Mouse (Mus musculus): ENCODE measurements around the gene Polrmt.

The Polrmt gene

GRCm38 (mm10) chr10:79745898-79746773 lies at the start of gene Polrmt:
Polrmt (minus strand) TSS chr10:79746581.
- peak; percentile 95 to 98 for DNase-seq (ENCODE audit: low spot score in 2 of 2)

DNA sequence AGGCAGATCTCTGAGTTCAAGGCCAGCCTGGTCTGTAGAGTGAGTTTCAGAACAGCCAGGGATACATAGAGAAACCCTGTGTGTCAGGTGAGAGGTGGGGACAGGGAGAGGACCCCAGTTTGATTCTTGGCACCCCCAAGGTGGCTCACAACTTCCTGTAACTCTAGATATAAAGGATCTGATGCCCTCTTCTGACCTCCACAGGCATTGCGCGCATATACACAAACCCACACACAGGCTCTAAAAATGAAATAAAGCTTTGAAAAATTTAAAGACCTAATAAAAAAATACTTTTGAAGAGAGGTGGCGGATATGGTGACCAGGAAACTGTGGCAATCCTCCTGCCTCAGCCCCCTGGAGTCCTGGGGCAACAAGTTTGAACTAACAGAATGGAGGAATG lies 49.5 kb upstream of the Polrmt start:
- DNase-seq (ENCODE audit: low spot score in 2 of 2): no peak

DNA sequence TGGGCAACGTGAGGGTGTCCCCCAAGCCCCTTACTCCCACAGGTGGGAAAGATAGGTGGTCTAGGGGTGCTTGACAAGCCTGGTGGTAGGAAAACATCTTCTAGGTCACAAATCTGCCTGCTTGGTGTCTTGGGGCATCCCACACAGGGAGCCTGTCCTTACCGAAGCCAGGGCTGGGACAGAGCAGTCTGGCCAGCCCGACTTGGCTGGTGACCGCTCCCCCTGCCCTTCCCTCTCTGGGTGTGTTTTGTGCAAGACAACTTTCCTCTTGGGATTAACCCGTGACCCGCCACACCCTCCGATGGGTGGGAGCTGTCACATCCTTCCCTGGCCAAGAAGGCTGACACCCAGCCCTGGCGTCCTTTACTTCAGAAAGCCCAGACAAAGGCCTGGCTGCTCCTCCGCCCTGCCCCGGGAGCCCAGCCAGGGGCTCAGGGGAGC lies 48.1 kb upstream of the Polrmt start:
- no peak for DNase-seq (ENCODE audit: low spot score in 2 of 2)

- DNase-seq (ENCODE audit: low spot score in 2 of 2): peak in 1 of 2 experiments; percentile 73
These were observed 47.5 kb upstream of the Polrmt start for GRCm38 (mm10) chr10:79793738-79794490.

DNA sequence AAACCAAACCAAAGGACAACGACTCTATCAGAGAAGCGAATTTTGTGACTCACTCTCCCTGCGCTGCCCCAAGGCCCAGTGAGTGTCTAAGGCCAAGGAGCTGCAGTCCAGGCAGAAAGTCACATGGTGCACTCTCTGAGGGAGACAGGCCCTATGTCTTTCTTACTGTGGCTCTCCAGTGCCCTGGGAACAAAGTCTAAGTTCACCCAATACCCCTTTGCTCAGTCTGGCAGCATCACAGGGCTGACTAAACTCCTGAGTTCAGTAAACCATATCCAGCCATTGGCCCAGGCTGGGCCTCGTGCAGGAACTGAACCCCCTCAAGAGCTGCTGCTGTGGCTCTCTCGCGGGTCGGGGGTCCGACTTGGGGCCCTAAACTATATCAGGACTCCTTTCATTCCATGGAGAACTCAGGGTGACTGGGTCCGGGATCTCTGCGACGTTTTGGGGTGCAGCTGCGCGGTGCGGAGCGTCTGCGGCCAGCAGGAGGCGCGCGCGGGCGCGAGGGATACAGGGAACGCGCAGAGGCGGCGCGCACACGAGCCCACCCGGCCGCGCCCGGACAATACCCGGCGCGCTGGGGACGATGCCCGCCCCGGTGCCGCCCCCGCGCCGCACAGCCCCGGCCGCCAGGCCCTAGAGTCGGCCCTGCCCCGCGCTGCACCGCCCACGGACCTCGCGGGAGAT lies 46.8 kb upstream of the Polrmt start, which contains the start of gene Palm:
Gene Palm, plus strand, starts transcription at position 522 of the 687 bp plus-strand sequence.
- peak in 1 of 2 experiments; percentile 86 for DNase-seq (ENCODE audit: low spot score in 2 of 2)

GRCm38 (mm10) chr10:79792339-79793040 lies 46.1 kb upstream of the Polrmt start:
- DNase-seq (ENCODE audit: low spot score in 2 of 2): no peak

DNA sequence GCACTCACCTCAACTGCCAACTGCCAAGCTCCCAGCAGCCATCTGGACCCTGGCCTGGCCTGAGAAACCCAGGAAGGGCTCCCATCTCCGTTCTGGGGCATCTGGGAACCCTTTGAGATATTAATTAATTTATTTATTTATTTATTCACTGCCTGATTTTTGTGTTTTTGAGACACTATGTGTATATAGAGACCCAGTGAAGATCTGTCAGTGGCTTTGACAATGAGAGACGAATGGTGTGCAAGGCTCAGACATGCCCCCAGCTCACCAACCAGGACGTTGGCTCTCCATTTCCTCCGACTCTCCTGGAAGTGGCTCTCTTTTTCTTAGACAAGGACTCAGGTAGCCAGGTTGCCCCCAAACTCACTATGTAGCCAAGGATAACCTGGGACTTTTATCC lies 44.5 kb upstream of the Polrmt start, which contains the start of gene Prss57:
Gene Prss57, minus strand, starts transcription at position 101 of the 400 bp plus-strand sequence.
- DNase-seq (ENCODE audit: low spot score in 2 of 2): no peak

DNA sequence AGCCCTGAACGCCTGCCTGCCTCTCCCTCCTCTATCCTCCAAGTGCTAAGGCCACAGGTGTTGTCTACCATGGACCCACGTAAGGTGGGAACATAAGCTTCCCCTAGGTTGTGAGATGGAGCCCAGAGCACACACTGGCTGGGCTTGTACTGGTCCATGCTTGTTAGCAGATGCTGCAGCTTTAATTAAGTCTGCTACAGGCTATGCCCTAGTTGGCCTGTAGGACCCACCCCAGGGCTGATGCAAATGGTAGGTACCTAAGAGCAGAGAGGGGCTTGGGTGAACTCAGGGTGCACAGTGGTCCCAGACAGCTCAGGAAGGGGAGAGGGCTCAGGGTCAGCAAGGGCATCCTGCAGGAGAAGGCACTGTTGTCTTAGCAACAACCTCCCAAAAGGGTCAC lies 43.2 kb upstream of the Polrmt start:
- no peak for DNase-seq (ENCODE audit: low spot score in 2 of 2)

DNA sequence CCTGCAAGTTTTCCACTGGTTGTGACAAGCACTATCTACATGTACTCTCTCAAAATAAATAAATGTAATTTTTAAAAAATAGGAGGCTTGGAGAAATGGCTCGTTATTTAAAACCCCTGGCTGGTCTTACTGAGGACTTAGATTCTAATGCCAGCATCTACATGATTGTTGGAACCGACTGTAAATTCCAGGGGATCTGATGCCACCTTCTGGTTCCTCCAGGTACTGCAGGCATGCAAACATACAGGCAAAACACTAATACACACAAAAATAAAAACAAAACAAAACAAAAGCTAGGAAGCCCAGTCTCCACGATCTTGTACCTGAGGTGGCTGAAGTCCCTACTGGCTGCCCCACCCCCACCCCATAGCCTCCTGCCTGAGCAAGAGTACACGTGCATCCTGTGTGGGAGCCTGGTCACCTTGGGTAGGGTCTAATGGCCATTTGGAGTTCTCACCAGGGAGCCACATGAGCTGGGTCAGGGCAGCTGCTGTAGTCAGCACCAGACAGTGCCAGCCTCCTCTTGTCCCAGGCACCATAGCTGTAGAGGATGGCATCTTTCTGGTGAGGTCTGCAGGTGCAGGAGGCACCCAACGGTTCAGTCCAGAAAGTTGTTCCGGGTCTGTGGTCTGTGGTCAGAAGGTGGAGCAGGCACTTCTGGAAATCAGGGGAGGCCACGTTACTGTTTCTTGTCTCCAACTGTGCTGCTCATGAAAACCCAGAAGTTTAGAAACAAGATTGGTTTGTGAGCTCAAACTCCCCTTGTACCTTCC lies 42.2 kb upstream of the Polrmt start:
- peak in 1 of 2 experiments; percentile 75 for DNase-seq (ENCODE audit: low spot score in 2 of 2)

DNA sequence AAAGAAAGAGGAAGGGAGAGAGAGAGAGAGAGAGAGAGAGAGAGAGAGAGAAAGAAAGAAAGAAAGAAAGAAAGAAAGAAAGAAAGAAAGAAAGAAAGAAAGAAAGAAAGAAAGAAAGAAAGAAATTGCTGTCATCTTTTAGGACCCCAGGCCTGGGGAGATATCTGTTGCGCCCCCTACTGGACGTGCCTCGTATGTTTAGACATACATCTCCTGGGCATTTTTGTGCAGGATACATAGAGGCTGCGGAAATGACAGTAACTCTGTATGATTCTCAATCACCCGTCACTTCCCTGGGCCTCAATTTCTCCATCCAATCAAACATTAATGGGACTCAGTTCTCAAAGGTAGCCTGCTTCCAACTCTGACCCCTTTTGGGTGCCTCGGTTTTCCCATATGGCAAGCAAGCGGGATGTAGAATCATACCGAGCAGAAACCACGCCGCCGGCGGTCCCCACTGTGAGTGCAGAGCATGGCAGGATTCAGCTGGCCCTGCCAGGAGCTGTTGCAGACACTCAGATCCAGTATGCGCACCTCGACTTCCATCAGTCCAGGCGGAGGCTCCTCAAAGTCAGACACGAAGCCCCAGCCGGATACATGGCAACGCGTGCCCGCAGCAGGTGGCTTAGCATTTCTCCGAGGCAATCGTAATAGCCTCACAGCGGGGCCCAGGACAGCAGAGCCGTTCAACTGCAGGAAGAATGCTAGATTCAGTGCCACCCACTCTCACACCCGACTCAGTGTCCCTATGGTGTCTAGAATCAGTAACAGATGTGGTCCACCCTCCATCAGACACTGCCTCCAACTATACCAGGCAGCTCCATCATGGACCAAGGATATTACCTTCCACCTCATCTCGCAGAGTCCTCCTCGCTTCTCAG lies 37.8 kb upstream of the Polrmt start:
- DNase-seq (ENCODE audit: low spot score in 2 of 2): peak in 1 of 2 experiments; percentile 39

DNA sequence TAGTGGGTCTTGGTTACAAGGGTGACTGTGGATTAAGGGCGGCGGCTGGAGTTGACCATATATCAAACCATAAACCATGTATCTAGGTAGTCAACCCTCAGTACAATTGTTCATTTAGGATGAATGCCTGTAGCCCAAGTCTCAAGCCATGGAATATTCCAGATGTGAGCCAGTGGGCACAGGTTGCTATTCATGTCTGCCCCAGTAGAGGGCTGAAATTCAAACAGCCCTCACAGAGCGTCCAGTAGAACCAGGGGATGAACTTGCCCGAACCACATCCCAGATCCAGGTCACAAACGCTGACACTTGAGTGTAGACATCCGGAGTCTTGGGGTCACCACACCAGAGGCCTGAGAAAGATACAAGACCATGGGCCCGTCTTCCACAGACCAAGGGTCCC lies 36.7 kb upstream of the Polrmt start:
- no peak for DNase-seq (ENCODE audit: low spot score in 2 of 2)

DNA sequence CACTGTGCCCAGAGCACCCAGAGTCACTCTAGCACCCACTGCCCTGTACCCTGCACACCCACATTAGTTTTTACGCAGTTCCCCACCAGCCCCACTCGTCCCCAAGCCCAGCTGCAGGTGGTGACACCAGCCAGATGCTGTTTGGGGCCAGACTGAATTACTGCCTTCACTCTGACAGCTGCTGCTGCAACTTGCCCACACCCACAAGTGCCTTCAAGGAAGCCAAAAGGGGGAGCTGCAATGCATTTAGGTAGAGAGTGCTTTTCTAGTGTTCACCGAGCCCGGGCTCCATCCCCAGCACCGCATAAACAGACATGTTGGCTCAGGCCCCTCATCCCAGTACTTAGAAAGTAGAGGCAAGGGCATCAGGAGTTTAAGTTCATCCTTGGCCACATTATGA lies 35.6 kb upstream of the Polrmt start:
- no peak for DNase-seq (ENCODE audit: low spot score in 2 of 2)

GRCm38 (mm10) chr10:79781139-79781538 lies 34.8 kb upstream of the Polrmt start:
- peak in 1 of 2 experiments; percentile 30 for DNase-seq (ENCODE audit: low spot score in 2 of 2)

DNA sequence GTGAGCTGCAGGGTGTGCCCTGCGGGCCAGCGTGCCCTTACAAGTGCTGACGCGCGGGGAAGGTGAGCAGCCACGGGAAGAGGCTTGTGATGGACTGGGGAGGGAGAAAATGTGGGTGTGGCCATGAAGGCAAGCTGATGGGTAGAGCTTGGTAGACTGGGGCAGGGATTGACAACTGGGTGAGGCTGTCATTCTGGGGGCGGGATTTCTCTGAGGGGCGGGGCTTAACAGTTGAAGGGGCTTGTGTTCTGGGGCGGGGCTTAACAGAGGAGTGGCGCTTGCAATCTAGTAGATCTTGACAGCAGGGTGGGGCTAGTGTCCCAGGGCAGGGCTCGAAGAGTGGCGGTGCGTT lies 34.3 kb upstream of the Polrmt start:
- no peak for DNase-seq (ENCODE audit: low spot score in 2 of 2)

DNA sequence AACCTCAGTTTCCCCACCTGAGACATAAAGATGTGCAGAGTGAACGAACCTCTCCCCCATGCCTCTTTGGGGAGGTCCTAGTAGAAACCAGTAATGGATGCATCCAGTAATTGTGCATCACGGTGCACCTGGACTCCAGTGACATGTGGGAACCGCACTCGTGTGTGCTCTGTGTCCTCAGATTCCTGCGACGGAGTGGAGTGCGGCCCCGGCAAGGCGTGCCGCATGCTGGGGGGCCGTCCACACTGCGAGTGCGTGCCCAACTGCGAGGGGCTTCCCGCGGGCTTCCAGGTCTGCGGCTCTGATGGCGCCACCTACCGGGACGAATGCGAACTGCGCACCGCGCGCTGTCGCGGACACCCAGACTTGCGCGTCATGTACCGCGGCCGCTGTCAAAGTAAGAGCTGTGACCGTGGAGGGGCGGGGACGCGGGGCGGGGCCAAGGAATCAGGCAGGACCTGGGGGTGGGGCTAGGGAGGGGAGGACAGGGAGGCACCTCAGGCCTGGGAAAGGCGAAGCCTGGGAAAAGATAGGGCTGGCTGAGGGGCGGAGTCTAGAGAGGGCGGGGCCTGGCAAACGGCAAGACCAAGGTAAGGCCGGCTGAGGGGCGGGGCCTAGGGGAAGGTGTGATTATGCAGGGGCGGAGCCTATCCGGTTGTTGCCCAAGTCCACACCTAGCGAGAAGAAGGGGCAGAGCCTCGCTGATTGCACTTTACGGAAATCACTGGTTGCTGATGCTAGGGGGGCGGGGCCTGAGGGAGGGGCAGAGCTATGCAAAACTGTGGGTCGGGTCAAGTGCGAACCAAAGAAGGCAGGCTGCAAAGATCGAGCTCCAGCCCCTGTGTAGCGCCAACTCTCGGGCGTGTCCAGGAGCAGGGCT lies 33.6 kb upstream of the Polrmt start:
- peak; percentile 97 for DNase-seq (ENCODE audit: low spot score in 2 of 2)

DNA sequence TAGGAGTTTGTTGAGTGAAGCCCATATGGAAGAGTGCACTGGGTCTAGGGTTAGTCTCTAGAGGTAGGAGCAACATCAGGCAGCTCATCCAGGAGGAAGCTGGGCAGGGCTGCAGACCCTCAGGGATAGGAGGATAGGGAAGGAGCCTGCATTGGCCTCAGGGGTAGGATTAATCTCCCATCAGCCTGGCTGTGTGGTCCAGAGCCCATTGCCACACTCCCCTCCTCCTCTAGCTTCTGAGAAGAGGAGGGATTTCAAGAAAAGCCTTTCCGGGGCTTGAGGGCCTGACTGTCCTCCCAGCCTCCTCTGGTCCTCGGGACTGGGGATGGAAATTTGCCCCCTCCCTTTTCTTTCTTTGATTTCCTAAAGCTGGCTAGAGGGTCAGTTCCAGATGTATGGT lies 32.8 kb upstream of the Polrmt start:
- DNase-seq (ENCODE audit: low spot score in 2 of 2): no peak

DNA sequence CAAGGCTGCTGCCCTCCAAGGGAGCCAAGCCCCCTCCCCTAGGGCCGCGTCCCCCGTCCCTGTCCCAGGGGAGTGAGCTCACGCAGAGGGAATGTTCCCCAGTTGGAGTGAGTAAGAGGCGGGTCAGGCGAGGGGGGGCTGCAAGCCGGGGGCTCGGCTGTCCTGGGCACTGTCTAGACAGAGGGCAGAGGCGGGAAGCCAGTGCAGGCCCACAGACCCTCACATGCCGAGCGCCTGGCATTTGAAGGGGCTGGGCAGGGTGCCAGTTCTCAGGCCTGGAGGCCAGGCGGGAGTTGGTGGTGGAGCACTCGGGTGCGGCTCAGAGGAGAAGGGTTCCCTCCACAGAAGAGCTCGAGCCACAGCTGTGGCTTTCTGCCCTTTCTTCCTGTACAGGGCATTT lies 31.6 kb upstream of the Polrmt start:
- no peak for DNase-seq (ENCODE audit: low spot score in 2 of 2)

- DNase-seq (ENCODE audit: low spot score in 2 of 2): no peak
These were observed 30.7 kb upstream of the Polrmt start, which contains the start of gene Fstl3 for GRCm38 (mm10) chr10:79777103-79777531. Fstl3 (plus strand) TSS chr10:79777272.

Measured in left cerebral cortex, adult 9 months (tissue).